Mouse (Mus musculus) layer of hippocampus, adult 9-10 months (tissue): ENCODE data around the gene Rpa1.

ENCODE experiments used
- DNase-seq: peaks from one replicate; pipeline ENCODE4 v3.0.0; 2022; ENCODE audit warnings: low spot score

The Rpa1 gene

DNA sequence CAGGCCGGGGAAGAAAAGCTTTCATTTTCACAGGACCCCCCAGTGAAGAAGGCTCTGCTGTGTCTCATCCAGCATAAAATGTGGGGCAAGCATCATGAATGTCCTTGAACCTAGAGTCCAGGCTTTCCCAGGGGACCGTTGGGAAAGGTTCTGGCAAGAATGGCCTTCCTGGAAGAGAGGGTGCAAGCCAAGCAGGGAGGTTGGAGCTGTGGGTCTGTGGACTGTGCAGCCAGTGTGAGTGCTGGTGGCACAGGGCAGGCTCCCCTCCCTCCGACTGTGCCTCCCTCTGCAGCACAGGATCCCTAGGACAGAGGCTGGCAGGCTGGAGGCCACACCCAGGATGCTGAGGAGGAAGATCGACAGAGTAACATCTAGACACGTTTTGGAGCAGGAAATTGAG lies 85.3 kb downstream of the Rpa1 start:
- no peak for DNase-seq

DNA sequence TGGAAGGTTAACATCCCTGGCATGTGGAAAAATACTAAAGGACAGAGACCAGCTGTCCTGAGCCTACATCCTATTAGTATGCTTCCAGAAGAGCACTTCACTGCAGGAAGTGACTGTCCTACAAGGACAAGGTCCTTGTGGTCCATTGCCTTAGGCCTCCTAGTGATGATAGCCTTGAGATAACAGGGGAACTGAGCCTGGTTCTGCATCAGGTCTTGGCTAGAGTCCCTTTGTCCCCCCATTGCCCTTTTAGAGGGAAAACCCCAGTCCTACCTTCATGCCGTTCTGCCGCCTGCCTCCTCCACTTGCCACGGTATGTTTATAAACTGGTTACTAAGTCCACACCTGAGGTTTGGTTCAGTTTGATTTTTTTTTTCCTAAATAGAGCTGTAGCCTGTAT lies 85.9 kb downstream of the Rpa1 start:
- DNase-seq, result no peak

DNA sequence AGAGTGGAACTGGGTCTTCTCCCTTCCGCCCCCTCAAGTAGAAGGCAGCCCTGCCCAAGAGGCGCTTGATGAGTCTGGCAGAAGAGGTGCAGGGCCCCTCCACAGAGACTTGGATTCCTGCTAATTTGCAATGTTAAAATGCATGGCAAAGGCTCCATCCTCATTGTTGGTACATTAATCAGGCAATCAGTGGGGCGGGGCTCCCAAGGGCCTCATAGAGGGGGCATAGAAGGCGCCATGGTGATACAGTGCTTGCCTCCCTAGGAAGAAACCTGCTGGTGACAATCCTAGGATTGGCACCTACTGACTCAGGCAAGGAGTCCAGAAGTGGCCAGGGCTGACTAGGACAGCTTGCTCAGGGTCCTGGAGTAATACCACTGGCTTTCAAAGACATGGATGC lies 86.4 kb downstream of the Rpa1 start:
- DNase-seq, result no peak

DNA sequence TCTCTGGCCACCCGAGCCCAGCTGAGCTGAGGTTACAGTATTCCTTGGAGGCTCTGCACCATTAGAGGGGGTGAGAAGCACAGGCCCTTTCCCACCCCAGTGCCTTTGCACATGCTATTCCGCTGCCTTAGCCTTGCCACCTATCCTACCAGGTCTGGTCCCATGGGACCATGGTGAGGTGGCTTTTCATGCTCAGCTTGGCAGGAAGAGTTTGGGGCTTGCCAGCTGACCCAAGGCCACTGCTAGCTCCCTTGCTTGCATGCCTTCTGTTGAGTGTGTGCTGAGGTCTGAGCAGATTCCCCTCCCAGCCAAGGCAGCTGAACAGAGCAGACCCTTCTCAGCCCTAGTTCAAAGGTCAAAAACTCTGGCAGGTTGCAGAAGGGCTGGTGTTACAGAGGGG lies 87.1 kb downstream of the Rpa1 start:
- DNase-seq, result no peak

DNA sequence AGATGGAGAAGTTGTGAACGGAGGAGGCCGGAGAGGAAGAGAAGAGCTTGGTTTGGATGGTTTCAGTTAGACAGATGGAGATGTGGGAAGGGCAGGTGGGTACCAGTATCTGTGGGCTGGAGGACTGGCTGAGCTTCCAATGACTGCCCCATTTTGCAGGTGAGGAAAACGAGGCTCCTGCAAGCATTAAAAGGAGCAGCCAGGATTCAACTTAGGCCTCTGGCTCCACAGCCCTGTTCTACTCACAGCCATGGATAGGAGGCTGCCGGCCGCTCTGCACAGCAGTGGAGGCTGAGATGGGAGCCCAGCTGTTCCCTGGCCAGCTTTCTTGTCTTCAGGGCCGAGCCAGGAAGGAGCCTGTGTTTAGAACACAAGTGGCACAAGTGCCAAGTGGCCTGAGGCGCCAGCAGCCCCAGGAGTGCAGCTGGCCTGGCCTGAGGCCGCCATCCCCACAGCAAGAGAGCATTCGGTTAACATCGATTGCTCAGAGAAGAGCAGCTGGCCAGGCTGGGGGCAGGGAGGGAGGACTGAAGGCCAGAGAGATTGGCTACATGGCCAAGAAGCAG lies 88.0 kb downstream of the Rpa1 start:
- DNase-seq, result no peak

DNA sequence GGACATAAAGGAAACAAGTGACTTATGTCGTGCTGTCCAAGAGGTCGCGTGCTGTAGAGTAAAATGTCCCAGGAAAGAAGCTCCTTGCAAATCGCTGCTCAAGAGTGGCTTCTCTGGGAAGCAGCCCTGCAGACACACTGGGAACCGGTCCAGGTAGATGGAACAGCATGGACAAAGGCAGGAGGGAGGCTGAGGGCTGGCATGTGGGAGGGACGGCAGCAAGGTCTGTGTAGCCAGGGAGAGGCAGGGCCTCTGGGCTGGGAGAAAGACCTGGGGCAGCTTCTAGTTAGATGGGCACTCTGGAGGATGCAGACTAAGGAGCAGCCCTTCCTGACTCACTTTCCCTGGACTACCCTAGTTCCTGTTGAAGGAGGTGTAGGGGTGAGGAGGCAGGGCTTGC lies 88.7 kb downstream of the Rpa1 start:
- DNase-seq, result no peak

DNA sequence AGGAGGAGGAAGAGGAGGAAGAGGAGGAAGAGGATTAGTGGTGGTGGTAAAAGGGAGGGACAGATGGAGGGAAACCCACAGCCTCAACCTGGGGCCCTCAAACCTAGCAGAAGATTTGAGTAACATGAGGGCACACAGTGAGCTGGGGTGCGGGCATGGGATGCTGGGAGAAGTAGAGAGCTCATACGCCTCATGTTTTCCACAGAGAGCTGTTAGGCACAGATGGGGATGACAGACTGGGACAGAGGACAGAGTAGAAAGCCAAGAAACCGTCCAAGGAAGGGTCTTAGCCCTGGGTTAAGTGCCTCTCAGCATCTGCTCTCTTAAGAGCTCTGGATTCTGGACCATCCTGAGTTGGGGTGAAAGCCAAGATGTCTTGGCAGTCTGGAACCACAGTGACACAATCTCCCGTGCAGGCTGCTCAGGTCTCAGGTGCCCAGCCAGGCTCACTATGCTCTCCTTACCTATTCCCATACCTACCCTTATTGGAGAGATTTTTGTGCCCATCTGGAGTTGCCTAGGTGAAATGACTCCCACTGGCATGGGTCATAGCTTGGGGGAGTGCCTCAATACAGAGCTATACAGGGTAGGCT lies 91.0 kb downstream of the Rpa1 start:
- no peak for DNase-seq

DNA sequence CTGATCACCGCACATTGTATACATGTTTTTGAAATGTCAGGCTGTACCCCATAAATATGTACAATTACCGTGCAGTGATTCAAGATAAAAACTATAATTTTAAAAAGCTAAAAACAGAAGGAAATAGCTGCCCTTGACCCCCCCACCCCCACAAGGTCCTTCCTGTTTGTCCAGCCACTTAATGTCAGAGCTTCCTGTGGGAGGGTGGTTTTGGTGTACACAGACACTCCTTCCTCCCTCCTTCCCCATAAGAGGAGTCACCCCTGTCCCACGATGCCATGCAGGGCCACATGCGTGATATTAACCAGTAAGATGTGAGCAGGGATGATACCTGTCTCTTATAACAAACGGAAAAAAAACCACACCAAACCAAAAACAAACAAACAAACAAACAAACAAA lies 92.8 kb downstream of the Rpa1 start:
- no peak for DNase-seq

DNA sequence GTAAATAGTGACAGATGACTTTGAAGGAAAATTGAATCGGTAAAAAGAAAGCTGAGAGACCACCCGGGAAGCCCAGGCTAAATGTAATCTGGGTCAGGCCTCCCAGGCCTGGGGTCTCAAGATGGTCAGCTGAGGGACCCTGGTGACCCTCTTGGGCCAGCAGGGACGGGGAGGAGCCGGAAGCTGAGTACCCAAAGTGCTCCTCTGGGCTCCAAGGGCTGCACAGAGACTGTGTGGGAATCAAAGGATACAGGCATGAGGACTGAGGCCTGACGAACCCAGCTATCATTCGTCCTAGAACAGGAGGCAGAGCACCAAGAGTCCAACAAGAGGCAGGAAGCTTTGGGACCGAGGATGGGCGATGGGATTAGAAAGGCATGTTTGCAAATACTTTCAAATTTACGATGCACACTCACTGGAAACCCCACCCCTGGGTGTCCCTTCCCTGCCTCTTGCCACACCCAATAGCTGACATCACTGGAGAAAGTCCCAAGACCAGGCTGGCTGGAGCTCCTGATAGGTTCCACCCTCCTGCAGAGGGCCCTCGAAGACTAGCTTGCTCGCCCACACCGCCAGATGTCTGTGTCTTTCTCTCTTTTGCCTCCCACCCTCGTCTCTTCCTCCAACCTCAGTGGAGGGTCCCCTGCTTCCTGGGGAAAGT lies 93.7 kb downstream of the Rpa1 start:
- no peak for DNase-seq

DNA sequence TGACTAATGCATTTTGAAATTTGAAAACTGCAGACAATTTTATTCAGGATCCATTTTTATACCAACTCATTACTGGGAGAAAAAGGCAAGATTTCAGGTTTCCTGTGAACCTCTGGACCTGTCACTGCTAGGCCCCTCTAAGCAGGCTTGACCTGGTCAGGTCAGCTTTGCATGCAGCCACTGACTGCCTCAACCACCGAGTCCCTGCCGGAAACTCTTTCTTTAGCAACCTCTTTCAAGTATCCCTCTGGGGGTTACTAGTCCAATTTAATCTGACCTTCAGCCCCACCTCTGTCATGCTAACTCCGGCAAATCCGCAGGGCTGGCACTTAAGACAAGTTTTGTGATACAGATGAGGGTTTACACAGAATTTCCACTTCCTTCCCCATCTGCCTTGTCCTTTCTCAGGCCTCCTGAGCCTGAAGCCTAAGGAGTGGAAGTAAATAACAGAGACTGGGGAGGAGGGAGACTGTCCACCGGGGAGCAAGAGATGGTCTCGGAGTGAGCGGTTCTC lies 96.5 kb downstream of the Rpa1 start:
- no peak for DNase-seq

DNA sequence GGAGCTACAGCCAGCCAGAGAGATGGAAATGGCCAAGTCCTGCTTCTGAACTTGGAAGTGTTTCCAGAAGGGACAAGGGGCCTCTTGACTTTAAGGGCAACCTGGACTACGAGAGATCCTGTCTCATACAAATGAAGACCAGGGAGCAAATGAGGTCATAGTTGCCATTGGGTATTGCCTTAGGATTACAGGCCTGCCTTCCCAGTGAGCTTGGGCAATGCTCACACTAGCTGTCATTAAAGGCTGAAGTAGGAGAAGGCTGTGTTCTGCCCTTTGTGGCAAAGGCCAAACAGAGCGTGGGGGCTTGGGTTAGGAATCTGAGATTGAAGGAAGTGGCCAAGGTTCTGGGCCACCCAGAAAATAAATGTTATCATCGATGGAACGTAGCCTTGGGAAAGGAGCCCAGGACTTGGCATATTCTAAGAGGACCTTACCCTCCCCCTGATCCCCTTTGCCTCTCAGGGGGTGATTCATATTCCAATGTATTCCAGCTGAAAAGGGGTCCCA lies 97.1 kb downstream of the Rpa1 start:
- DNase-seq, result no peak

DNA sequence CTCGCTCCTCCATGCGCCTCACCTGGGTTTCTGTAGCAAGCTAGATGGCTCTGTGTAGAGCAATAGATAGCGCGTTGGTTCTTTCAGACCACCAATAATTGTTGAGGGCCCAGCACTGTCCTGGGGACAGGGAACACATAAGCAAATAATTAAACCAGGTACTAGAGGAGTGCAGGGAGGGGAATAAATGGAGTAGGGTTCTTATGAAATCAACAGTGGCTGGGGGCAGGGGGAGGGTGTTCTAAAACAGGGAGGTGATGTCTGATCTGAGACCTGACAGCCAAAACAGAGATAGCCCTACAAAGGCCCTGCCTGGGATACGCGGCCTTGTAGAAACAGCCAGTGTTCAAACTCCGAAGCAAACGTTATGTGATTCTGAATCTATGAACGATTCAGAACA lies 98.5 kb downstream of the Rpa1 start:
- DNase-seq, result no peak
